Mouse (Mus musculus): ENCODE results near the gene Nsf. TPM values are rescaled to one million over a fixed set of nuclear protein-coding genes. Genes with fewer than 3 reads are reported as not detected.

Nsf gene
- polyA plus RNA-seq, 1 experiment from 2014 or later = 128 TPM

DNA sequence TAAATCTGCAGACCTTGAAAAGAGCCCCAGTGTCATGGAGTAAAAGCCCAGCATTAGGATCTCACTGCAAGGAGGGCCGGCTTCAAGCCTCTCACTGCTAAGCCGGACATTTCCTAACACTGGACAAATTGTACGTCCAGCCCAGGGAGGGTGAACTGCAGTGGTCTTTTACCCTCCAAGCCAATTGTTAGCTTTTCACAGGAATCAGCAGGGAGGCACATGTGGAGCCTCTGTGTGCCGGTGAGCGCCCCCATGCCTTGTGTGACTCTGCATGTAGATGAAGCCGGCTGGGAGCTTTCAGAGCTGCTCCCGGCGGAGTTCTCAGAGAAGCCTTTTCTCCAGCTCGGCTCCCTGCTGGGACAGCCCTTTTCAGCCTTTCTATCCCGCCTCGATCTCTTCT lies 113.0 kb downstream of the Nsf start:
- Histone ChIP-seq H3K4me2 (ENCODE audit: low read length) (peak overlapping the region; percentile 40), H3K27me3 (replicated peaks; ENCODE audit: control insufficient read depth, insufficient read depth, low read length) (no peaks in the 10 kb centered on the region), H3K9ac (replicated peaks; ENCODE audit: low read depth, low read length) (peak overlapping the region; percentile 8; the same call in 1 of the 2 replicates), H3K9me3 (ENCODE audit: control insufficient read depth, low read length) (no peaks in the 10 kb centered on the region), H3K27ac (ENCODE audit: low read length) (peak overlapping the region; percentile 61), H3K4me1 (replicated peaks; ENCODE audit: control insufficient read depth, insufficient read depth, low read length) (peaks cover 17% of the 10 kb centered on the region), H3K4me3 (replicated peaks; ENCODE audit: low read length) (no peak overlapping the region), H3K36me3 (ENCODE audit: control insufficient read depth, insufficient read depth) (no peaks in the 10 kb centered on the region)
- ATAC-seq = peak; percentile 88
- WGBS = under 1% methylated on average over 11 of the region's 11 CpGs

DNA sequence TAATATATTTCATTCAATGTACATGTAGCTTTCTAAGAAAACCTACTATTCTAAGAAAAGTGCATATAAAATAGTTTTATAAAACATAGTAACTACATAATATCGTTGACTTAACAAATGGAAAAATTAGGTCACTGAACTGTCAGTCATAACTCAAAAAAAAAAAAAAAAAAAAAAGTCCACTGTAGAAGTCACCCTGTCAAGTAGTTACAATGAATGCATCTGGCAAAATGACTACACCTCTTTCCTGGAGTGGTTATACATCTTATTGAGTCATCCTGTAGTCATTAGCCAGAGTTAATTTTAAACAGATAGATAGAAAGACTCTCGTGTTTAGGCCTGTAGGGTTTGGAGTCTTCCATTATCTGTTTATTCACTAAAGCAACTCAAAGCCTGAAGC lies 114.9 kb downstream of the Nsf start:
- 85% methylated on average over 2 of the region's 2 CpGs for WGBS
- no peak overlapping the region for H3K27ac ChIP-seq (ENCODE audit: low read length)
- H3K4me2 ChIP-seq (ENCODE audit: low read length) = no peak overlapping the region
- H3K27me3 ChIP-seq (replicated peaks; ENCODE audit: control insufficient read depth, insufficient read depth, low read length) = no peaks in the 10 kb centered on the region
- no peak overlapping the region for H3K4me3 ChIP-seq (replicated peaks; ENCODE audit: low read length)
- no peaks in the 10 kb centered on the region for H3K36me3 ChIP-seq (ENCODE audit: control insufficient read depth, insufficient read depth)
- peaks cover 17% of the 10 kb centered on the region for H3K4me1 ChIP-seq (replicated peaks; ENCODE audit: control insufficient read depth, insufficient read depth, low read length)
- no peak for ATAC-seq
- no peak overlapping the region for H3K9ac ChIP-seq (replicated peaks; ENCODE audit: low read depth, low read length)
- H3K9me3 ChIP-seq (ENCODE audit: control insufficient read depth, low read length) = no peaks in the 10 kb centered on the region

DNA sequence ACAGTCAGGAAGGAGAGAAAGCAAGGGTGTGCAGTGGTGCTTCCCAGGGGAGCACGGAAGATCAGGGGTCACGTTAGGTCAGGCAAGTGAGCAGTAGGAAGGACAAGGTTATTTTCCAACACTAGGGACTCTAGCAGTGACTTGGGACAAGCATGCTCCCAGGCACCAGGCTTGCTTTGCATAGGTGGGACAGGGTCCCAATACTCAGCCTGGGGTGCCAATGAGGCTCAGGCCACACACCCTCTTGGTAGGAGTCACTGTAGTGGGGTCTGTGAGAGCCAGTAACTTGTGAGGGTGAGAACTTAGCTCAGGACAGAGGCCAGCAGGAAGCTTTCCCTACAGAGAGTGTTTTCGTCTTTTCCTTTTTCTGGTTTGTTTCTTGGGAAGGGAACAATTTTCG lies 121.5 kb downstream of the Nsf start:
- ATAC-seq = no peak

DNA sequence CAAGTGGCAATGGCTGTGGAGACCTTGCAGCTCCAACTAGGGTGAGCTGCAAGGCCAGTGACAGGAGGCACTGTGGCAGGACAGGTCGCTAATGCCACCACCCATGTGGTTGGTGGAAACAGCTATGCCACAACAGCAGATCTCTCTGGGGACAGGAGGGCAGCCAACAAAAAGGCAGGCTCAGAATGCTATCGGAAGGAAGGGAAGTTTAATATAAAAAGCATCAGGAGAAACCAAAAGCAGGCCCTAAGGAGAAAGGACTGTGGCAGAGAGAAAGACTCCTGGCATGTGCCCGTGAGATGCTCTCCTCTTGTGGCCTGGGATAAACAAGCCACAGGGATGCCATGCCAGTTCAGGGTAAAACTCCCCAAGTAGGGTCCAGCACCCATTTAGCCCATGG lies 122.1 kb downstream of the Nsf start:
- 67% methylated on average over 3 of the region's 3 CpGs for WGBS
- H3K27ac ChIP-seq (ENCODE audit: low read length) = no peak overlapping the region
- H3K9ac ChIP-seq (replicated peaks; ENCODE audit: low read depth, low read length) = no peak overlapping the region
- 0 out of 2 replicates have a peak, but pooled peaks cover 3% of the 10 kb centered on the region for H3K36me3 ChIP-seq (ENCODE audit: control insufficient read depth, insufficient read depth)
- no peaks in the 10 kb centered on the region for H3K9me3 ChIP-seq (ENCODE audit: control insufficient read depth, low read length)
- no peak for ATAC-seq
- no peaks in the 10 kb centered on the region for H3K27me3 ChIP-seq (replicated peaks; ENCODE audit: control insufficient read depth, insufficient read depth, low read length)
- no peak overlapping the region for H3K4me3 ChIP-seq (replicated peaks; ENCODE audit: low read length)
- no peaks in the 10 kb centered on the region for H3K4me1 ChIP-seq (replicated peaks; ENCODE audit: control insufficient read depth, insufficient read depth, low read length)
- H3K4me2 ChIP-seq (ENCODE audit: low read length) = no peak overlapping the region

More for the DNA sequence above, 121.5 kb downstream of the Nsf start:
- Histone ChIP-seq H3K27ac (ENCODE audit: low read length) (no peak overlapping the region), H3K9ac (replicated peaks; ENCODE audit: low read depth, low read length) (no peak overlapping the region), H3K4me2 (ENCODE audit: low read length) (no peak overlapping the region), H3K27me3 (replicated peaks; ENCODE audit: control insufficient read depth, insufficient read depth, low read length) (no peaks in the 10 kb centered on the region), H3K4me3 (replicated peaks; ENCODE audit: low read length) (no peak overlapping the region), H3K36me3 (ENCODE audit: control insufficient read depth, insufficient read depth) (no peaks in the 10 kb centered on the region), H3K4me1 (replicated peaks; ENCODE audit: control insufficient read depth, insufficient read depth, low read length) (no peaks in the 10 kb centered on the region), H3K9me3 (ENCODE audit: control insufficient read depth, low read length) (no peaks in the 10 kb centered on the region)
- 83% methylated on average over 4 of the region's 4 CpGs for WGBS

DNA sequence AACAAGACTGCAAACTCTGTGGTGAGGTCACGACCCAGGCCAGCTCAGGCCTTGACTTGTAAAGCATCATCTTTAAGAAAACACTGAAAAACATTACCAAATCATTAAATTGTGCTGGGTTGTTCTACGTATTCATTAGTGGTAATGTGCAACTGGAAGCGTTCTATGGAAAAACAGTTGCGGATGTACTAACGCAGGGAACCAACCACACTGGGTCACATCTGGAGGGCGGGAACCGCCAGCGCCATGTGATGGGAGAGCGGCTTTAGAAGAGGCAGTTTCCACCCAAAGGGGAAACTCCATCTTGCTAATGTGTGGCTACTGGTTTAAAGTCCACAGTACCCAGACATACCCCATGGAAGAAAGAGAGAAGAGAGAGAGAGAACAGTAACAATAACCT lies 123.4 kb downstream of the Nsf start:
- 84% methylated on average over 9 of the region's 9 CpGs for WGBS
- no peak overlapping the region for H3K4me3 ChIP-seq (replicated peaks; ENCODE audit: low read length)
- no peaks in the 10 kb centered on the region for H3K27me3 ChIP-seq (replicated peaks; ENCODE audit: control insufficient read depth, insufficient read depth, low read length)
- no peak overlapping the region for H3K9ac ChIP-seq (replicated peaks; ENCODE audit: low read depth, low read length)
- no peak overlapping the region for H3K27ac ChIP-seq (ENCODE audit: low read length)
- H3K9me3 ChIP-seq (ENCODE audit: control insufficient read depth, low read length) = no peaks in the 10 kb centered on the region
- no peak for ATAC-seq
- H3K4me1 ChIP-seq (replicated peaks; ENCODE audit: control insufficient read depth, insufficient read depth, low read length) = no peaks in the 10 kb centered on the region
- H3K36me3 ChIP-seq (ENCODE audit: control insufficient read depth, insufficient read depth) = 0 out of 2 replicates have a peak, but pooled peaks cover 3% of the 10 kb centered on the region
- H3K4me2 ChIP-seq (ENCODE audit: low read length) = no peak overlapping the region

DNA sequence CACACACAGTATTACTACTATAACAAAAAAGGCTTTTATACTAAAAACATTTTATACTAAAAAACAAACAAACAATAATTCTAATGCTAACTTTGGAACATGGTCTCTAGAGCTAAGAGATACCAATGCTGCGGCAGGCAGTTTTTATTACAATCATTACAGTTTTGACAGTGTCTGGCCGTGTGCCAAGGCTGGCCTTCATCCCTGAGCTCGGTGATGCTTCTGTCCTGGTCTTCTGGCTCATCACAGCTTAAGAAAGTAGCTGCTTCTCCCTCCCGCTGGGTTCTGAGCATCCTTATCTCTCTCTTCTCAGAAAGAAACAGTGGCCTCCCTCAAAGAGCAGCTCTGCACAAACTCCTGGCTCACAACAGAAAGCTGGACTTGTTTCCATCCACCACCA lies 123.9 kb downstream of the Nsf start:
- Histone ChIP-seq H3K4me1 (replicated peaks; ENCODE audit: control insufficient read depth, insufficient read depth, low read length) (no peaks in the 10 kb centered on the region), H3K4me2 (ENCODE audit: low read length) (no peak overlapping the region), H3K27me3 (replicated peaks; ENCODE audit: control insufficient read depth, insufficient read depth, low read length) (no peaks in the 10 kb centered on the region), H3K9ac (replicated peaks; ENCODE audit: low read depth, low read length) (no peak overlapping the region), H3K9me3 (ENCODE audit: control insufficient read depth, low read length) (no peaks in the 10 kb centered on the region), H3K36me3 (ENCODE audit: control insufficient read depth, insufficient read depth) (0 out of 2 replicates have a peak, but pooled peaks cover 3% of the 10 kb centered on the region), H3K27ac (ENCODE audit: low read length) (no peak overlapping the region), H3K4me3 (replicated peaks; ENCODE audit: low read length) (no peak overlapping the region)
- 63% methylated on average over 4 of the region's 4 CpGs for WGBS
- no peak for ATAC-seq

DNA sequence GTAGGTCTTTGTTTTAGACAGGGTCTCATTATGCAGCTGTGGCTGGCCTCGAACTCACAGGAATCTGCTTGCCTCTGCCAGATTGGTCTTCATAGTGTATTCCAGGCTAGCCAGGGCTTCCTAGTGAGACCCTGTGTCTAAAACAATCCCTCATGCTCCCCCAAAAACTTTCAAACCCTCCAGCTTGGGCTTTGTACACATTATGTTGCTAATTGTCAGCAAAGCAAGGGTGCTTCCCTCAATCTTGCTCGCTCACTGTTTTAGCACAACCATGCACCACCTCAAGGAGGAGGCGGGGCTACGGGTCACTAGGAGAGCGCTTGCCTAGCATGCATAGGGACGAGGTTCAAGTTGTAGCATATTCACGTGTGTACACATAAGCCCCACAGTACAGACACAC lies 125.0 kb downstream of the Nsf start:
- no peaks in the 10 kb centered on the region for H3K4me1 ChIP-seq (replicated peaks; ENCODE audit: control insufficient read depth, insufficient read depth, low read length)
- H3K36me3 ChIP-seq (ENCODE audit: control insufficient read depth, insufficient read depth) = 0 out of 2 replicates have a peak, but pooled peaks cover 3% of the 10 kb centered on the region
- no peak for ATAC-seq
- no peak overlapping the region for H3K4me3 ChIP-seq (replicated peaks; ENCODE audit: low read length)
- H3K9me3 ChIP-seq (ENCODE audit: control insufficient read depth, low read length) = no peaks in the 10 kb centered on the region
- H3K27ac ChIP-seq (ENCODE audit: low read length) = no peak overlapping the region
- WGBS = 86% methylated on average over 7 of the region's 7 CpGs
- no peak overlapping the region for H3K9ac ChIP-seq (replicated peaks; ENCODE audit: low read depth, low read length)
- no peak overlapping the region for H3K4me2 ChIP-seq (ENCODE audit: low read length)
- H3K27me3 ChIP-seq (replicated peaks; ENCODE audit: control insufficient read depth, insufficient read depth, low read length) = no peaks in the 10 kb centered on the region

DNA sequence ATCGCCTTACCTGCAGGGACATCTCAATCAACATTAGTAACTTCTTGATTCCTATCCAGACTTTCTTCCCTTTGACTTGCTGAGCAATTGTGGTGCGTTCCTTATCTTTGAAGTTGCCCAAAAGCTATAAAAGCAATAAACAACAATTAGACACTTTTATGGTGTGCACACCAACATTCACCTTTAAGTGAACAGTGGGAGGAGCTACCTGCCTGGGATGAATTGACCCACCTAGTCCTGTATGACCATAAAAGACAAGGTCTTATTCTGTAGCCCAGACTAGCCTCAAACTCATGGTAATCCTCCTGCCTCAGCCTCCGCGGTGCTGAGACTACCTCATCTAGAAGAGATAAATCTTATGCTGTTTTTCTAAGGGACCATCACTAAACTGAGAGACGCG lies 126.7 kb downstream of the Nsf start:
- H3K4me2 ChIP-seq (ENCODE audit: low read length) = no peak overlapping the region
- H3K4me3 ChIP-seq (replicated peaks; ENCODE audit: low read length) = no peak overlapping the region
- 97% methylated on average over 6 of the region's 6 CpGs for WGBS
- no peak overlapping the region for H3K9ac ChIP-seq (replicated peaks; ENCODE audit: low read depth, low read length)
- H3K27me3 ChIP-seq (replicated peaks; ENCODE audit: control insufficient read depth, insufficient read depth, low read length) = no peaks in the 10 kb centered on the region
- H3K36me3 ChIP-seq (ENCODE audit: control insufficient read depth, insufficient read depth) = peaks cover 11% of the 10 kb centered on the region
- no peaks in the 10 kb centered on the region for H3K4me1 ChIP-seq (replicated peaks; ENCODE audit: control insufficient read depth, insufficient read depth, low read length)
- ATAC-seq = no peak
- no peak overlapping the region for H3K27ac ChIP-seq (ENCODE audit: low read length)
- no peaks in the 10 kb centered on the region for H3K9me3 ChIP-seq (ENCODE audit: control insufficient read depth, low read length)

DNA sequence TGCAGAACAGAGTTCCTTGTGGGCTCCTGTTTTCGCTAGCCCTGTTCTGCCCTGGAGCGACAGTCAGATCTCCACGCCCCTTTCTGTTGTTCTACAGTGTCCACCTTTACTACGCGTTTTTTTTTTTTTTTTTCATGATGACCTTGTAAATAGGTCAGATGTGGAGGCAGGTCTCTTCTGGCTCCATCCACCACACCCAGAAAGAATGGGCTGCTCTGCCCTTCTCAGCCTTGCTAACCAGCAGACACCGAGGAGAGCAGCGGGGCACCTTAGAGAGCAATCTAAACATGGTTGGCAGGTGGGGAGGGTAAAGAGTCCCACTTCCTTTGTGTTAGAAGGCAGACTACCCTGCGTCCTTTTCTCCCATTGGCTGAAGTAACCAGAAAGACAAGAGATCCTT lies 137.1 kb downstream of the Nsf start:
- Histone ChIP-seq H3K9me3 (ENCODE audit: control insufficient read depth, low read length) (no peaks in the 10 kb centered on the region), H3K4me1 (replicated peaks; ENCODE audit: control insufficient read depth, insufficient read depth, low read length) (no peaks in the 10 kb centered on the region), H3K27me3 (replicated peaks; ENCODE audit: control insufficient read depth, insufficient read depth, low read length) (peaks cover 12% of the 10 kb centered on the region), H3K4me2 (ENCODE audit: low read length) (no peak overlapping the region), H3K4me3 (replicated peaks; ENCODE audit: low read length) (no peak overlapping the region), H3K27ac (ENCODE audit: low read length) (no peak overlapping the region), H3K9ac (replicated peaks; ENCODE audit: low read depth, low read length) (no peak overlapping the region), H3K36me3 (ENCODE audit: control insufficient read depth, insufficient read depth) (no peaks in the 10 kb centered on the region)
- ATAC-seq = no peak
- WGBS = 90% methylated on average over 8 of the region's 8 CpGs

DNA sequence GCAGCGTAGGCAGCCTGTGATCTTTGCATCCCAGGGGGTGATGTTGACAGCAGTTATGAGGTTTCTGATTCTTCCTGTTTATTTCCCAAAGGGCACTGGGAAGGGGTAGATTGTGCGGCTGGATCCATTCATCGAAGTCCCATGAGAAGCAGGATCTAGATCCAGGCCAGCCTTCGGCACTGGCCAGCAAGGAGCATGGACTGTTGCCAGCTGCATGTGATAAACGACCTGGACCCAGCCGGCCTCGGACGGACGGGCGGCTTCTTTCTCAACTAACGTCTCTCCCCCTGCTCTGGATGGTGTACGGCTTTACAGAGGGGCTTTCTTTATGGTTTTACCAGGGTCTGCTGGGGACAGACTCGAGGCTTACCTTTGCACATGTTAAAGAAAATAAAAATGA lies 137.9 kb downstream of the Nsf start:
- Histone ChIP-seq H3K27ac (ENCODE audit: low read length) (no peak overlapping the region), H3K4me3 (replicated peaks; ENCODE audit: low read length) (no peak overlapping the region), H3K36me3 (ENCODE audit: control insufficient read depth, insufficient read depth) (no peaks in the 10 kb centered on the region), H3K9ac (replicated peaks; ENCODE audit: low read depth, low read length) (no peak overlapping the region), H3K4me1 (replicated peaks; ENCODE audit: control insufficient read depth, insufficient read depth, low read length) (peaks cover 3% of the 10 kb centered on the region; the same call in 1 of the 2 replicates), H3K27me3 (replicated peaks; ENCODE audit: control insufficient read depth, insufficient read depth, low read length) (peaks cover 20% of the 10 kb centered on the region), H3K4me2 (ENCODE audit: low read length) (no peak overlapping the region), H3K9me3 (ENCODE audit: control insufficient read depth, low read length) (no peaks in the 10 kb centered on the region)
- ATAC-seq = no peak
- 71% methylated on average over 13 of the region's 13 CpGs for WGBS

Data from forebrain, embryonic 16.5 days (tissue).